Mouse (Mus musculus) frontal cortex, postnatal 10 days (tissue): ENCODE measurements around the gene Tmem102.
A peak's percentile ranks its signal among the peaks of the same experiment; 100 is the strongest.

Experiments used
- DNase-seq, 2 experiments: peaks; one replicate each; pipeline ENCODE4 v3.0.0; 2022; ENCODE audit warnings: low spot score in 2 of 2, mixed read lengths in 1 of 2

The Tmem102 gene

GRCm38 (mm10) chr11:69758090-69758456, 47.4 kb downstream of the Tmem102 start:
- DNase-seq = peak; percentile 95

DNA sequence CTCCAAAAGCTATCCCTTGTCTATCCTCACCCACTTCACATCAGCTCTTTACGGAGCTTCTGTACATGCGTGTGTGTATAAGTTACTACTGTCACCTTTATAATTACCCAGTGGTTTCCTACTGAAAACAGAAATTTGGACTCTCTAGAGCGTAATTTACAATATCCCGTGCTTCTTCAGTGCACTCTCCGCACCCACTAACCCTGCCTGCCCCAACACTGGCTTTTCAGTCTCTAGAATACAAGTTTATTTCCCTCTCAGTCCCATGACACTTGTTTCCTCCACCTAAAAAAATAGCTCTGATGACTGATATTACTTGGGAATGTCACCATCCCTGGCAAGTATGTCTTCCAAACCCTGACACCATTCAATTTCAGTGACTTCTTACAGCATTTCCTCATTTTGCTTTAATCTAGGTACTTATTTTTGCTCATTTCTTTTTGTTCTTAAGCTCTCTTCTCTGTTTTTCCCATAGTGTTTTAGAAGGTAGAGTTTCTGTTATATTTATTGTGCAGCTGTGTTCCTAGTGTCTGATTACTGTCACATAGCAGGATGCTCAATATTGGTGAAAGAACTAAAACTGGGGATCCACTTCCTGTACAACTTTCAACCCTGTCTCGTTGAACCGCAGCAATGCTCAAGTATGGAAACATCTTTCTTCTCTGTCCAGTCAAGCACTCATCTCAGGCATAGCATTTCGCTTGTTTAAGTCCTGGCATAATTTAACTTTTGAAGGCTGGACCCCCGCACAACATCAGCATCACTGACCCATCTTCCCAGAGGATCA, 47.9 kb downstream of the Tmem102 start:
- DNase-seq = no peak

DNA sequence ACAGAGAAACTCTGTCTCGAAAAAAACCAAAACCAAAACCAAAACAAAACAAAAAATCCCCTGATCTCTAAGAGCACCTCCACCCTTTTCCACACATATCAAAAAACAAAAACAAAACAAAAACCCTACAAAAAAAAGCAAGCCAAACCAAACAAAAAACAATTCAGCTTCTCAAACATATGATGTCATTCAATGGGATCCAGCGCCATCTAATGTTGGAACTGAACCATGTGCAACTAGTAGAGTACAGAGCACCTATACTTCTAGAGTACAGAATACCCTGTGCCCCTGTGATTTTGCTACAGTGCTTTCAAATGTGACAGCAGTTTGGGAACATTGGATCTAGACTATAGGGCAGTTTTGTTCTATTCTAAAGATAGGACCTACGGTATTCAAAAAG, 50.7 kb downstream of the Tmem102 start:
- DNase-seq = no peak

- DNase-seq = no peak
Measured at GRCm38 (mm10) chr11:69754233-69754632, 51.2 kb downstream of the Tmem102 start.
